Mouse (Mus musculus): ENCODE results near the gene Cxcr3. TPM values are rescaled to one million over a fixed set of nuclear protein-coding genes. Genes with fewer than 3 reads are reported as not detected.

Gene Cxcr3
- polyA plus RNA-seq, 1 experiment from 2014 or later = 0.36 TPM

GRCm38 (mm10) chrX:101698232-101698631, 35.8 kb downstream of the Cxcr3 start:
- no peak overlapping the region for H3K4me3 ChIP-seq (replicated peaks; ENCODE audit: low read depth, low read length)
- peaks cover 15% of the 10 kb centered on the region for H3K9me3 ChIP-seq (ENCODE audit: control insufficient read depth, low read length)
- 66% methylated on average over 23 of the region's 23 CpGs for WGBS
- H3K9ac ChIP-seq (replicated peaks; ENCODE audit: low read length) = no peak overlapping the region
- no peak overlapping the region for H3K4me2 ChIP-seq (ENCODE audit: low read length)
- no peak overlapping the region for H3K27ac ChIP-seq (replicated peaks; ENCODE audit: low read depth, low read length)
- no peak for ATAC-seq (ENCODE audit: low FRiP score, low TSS enrichment)
- H3K36me3 ChIP-seq (ENCODE audit: control insufficient read depth, insufficient read depth, low read length) = no peaks in the 10 kb centered on the region
- no peak for DNase-seq
- H3K4me1 ChIP-seq (ENCODE audit: control insufficient read depth, insufficient read depth, low read length) = no peaks in the 10 kb centered on the region
- H3K27me3 ChIP-seq (ENCODE audit: control insufficient read depth, insufficient read depth, low read length) = no peaks in the 10 kb centered on the region

- Histone ChIP-seq H3K4me2 (ENCODE audit: low read length) (no peak overlapping the region), H3K36me3 (ENCODE audit: control insufficient read depth, insufficient read depth, low read length) (no peaks in the 10 kb centered on the region), H3K27me3 (ENCODE audit: control insufficient read depth, insufficient read depth, low read length) (no peaks in the 10 kb centered on the region), H3K9ac (replicated peaks; ENCODE audit: low read length) (no peak overlapping the region), H3K9me3 (ENCODE audit: control insufficient read depth, low read length) (peaks cover 15% of the 10 kb centered on the region), H3K27ac (replicated peaks; ENCODE audit: low read depth, low read length) (no peak overlapping the region), H3K4me3 (replicated peaks; ENCODE audit: low read depth, low read length) (no peak overlapping the region), H3K4me1 (ENCODE audit: control insufficient read depth, insufficient read depth, low read length) (no peaks in the 10 kb centered on the region)
- WGBS = 78% methylated on average over 54 of the region's 54 CpGs
- no peak for ATAC-seq (ENCODE audit: low FRiP score, low TSS enrichment)
- DNase-seq = no peak
Observed at GRCm38 (mm10) chrX:101697537-101697936, 36.5 kb downstream of the Cxcr3 start.

GRCm38 (mm10) chrX:101695686-101696085, 38.4 kb downstream of the Cxcr3 start:
- no peak overlapping the region for H3K4me3 ChIP-seq (replicated peaks; ENCODE audit: low read depth, low read length)
- no peaks in the 10 kb centered on the region for H3K27me3 ChIP-seq (ENCODE audit: control insufficient read depth, insufficient read depth, low read length)
- peaks cover 15% of the 10 kb centered on the region for H3K9me3 ChIP-seq (ENCODE audit: control insufficient read depth, low read length)
- H3K27ac ChIP-seq (replicated peaks; ENCODE audit: low read depth, low read length) = no peak overlapping the region
- no peak overlapping the region for H3K9ac ChIP-seq (replicated peaks; ENCODE audit: low read length)
- no peaks in the 10 kb centered on the region for H3K4me1 ChIP-seq (ENCODE audit: control insufficient read depth, insufficient read depth, low read length)
- WGBS = 92% methylated on average over 27 of the region's 27 CpGs
- H3K36me3 ChIP-seq (ENCODE audit: control insufficient read depth, insufficient read depth, low read length) = no peaks in the 10 kb centered on the region
- no peak overlapping the region for H3K4me2 ChIP-seq (ENCODE audit: low read length)
- no peak for ATAC-seq (ENCODE audit: low FRiP score, low TSS enrichment)
- no peak for DNase-seq

Other genes starting within 250 kb of the Cxcr3 start
- gene Taf1, start 201.5 kb downstream of the Cxcr3 start, polyA plus RNA-seq (2014; fragmentation: Nextera tagmentation; extraction: Ambion mirVana) = 15.8 and 20.6 TPM in 2 replicates
- 261 and 292 TPM in 2 replicates for gene Ogt, start 94.2 kb downstream of the Cxcr3 start, polyA plus RNA-seq (2014; fragmentation: Nextera tagmentation; extraction: Ambion mirVana)
- gene Gm4779, start 60.2 kb upstream of the Cxcr3 start, polyA plus RNA-seq (2014; fragmentation: Nextera tagmentation; extraction: Ambion mirVana) = not detected in 2 replicates
- not detected in 2 replicates for gene 8030474K03Rik, start 60.4 kb upstream of the Cxcr3 start, polyA plus RNA-seq (2014; fragmentation: Nextera tagmentation; extraction: Ambion mirVana)
- gene Nhsl2, start 115.1 kb upstream of the Cxcr3 start, polyA plus RNA-seq (2014; fragmentation: Nextera tagmentation; extraction: Ambion mirVana) = 5.8 and 7.8 TPM in 2 replicates

All from midbrain, embryonic 14.5 days (tissue).